Mouse (Mus musculus) liver, embryonic 14.5 days (tissue): ENCODE data around the gene Klk1b26.

Source experiments
- CTCF ChIP-seq: IDR thresholded peaks from 2 replicates; pipeline ENCODE4 v1.5.1; 2016; ENCODE audit warnings: antibody characterized with exemption, low read depth, control low read depth
- EP300 ChIP-seq: IDR thresholded peaks from 2 replicates; pipeline ENCODE4 v1.6.1; 2016; ENCODE audit warnings: antibody characterized with exemption, low read depth

- TF ChIP-seq CTCF: no peak
- no peak for TF ChIP-seq EP300
Observed at GRCm38 (mm10) chr7:43985657-43986056, 26.3 kb upstream of the Klk1b26 start.
